Mouse (Mus musculus): Measurements from ENCODE around the gene Myh1.

The Myh1 gene

GRCm38 (mm10) chr11:67199752-67200151, at the start of gene Myh1:
Myh1 (plus strand) TSS chr11:67200052.
- no peak for DNase-seq (ENCODE audit: extremely low spot score)

- no peak for DNase-seq (ENCODE audit: extremely low spot score)
Observed at GRCm38 (mm10) chr11:67150237-67150636, 49.6 kb upstream of the Myh1 start.

- no peak for DNase-seq (ENCODE audit: extremely low spot score)
Observed at GRCm38 (mm10) chr11:67151159-67151558, 48.7 kb upstream of the Myh1 start.

- no peak for DNase-seq (ENCODE audit: extremely low spot score)
Observed at GRCm38 (mm10) chr11:67151651-67152630, 47.9 kb upstream of the Myh1 start.

- DNase-seq (ENCODE audit: extremely low spot score) = no peak
Observed at GRCm38 (mm10) chr11:67153123-67153522, 46.7 kb upstream of the Myh1 start.

- no peak for DNase-seq (ENCODE audit: extremely low spot score)
Observed at GRCm38 (mm10) chr11:67153843-67154242, 46.0 kb upstream of the Myh1 start.

- DNase-seq (ENCODE audit: extremely low spot score) = no peak
Observed at GRCm38 (mm10) chr11:67155650-67156049, 44.2 kb upstream of the Myh1 start.

- DNase-seq (ENCODE audit: extremely low spot score) = no peak
Observed at GRCm38 (mm10) chr11:67160131-67160530, 39.7 kb upstream of the Myh1 start.

GRCm38 (mm10) chr11:67163701-67164100, 36.2 kb upstream of the Myh1 start:
- no peak for DNase-seq (ENCODE audit: extremely low spot score)

- no peak for DNase-seq (ENCODE audit: extremely low spot score)
Observed at GRCm38 (mm10) chr11:67164851-67165250, 35.0 kb upstream of the Myh1 start.

GRCm38 (mm10) chr11:67169301-67169700, 30.6 kb upstream of the Myh1 start:
- no peak for DNase-seq (ENCODE audit: extremely low spot score)

- no peak for DNase-seq (ENCODE audit: extremely low spot score)
Observed at GRCm38 (mm10) chr11:67170727-67171126, 29.1 kb upstream of the Myh1 start, which contains the start of gene Myh2. Myh2 (plus strand) TSS chr11:67171027.

GRCm38 (mm10) chr11:67172439-67172838, 27.4 kb upstream of the Myh1 start:
- DNase-seq (ENCODE audit: extremely low spot score) = no peak

GRCm38 (mm10) chr11:67176376-67176775, 23.5 kb upstream of the Myh1 start:
- no peak for DNase-seq (ENCODE audit: extremely low spot score)

GRCm38 (mm10) chr11:67190316-67190715, 9.5 kb upstream of the Myh1 start:
- no peak for DNase-seq (ENCODE audit: extremely low spot score)

- no peak for DNase-seq (ENCODE audit: extremely low spot score)
Observed at GRCm38 (mm10) chr11:67190814-67191213, 9.0 kb upstream of the Myh1 start.

GRCm38 (mm10) chr11:67191496-67191895, 8.4 kb upstream of the Myh1 start:
- no peak for DNase-seq (ENCODE audit: extremely low spot score)

- no peak for DNase-seq (ENCODE audit: extremely low spot score)
Observed at GRCm38 (mm10) chr11:67199321-67199720, 531 bp upstream of the Myh1 start.

GRCm38 (mm10) chr11:67204766-67205165, 4.9 kb downstream of the Myh1 start:
- DNase-seq (ENCODE audit: extremely low spot score) = no peak

GRCm38 (mm10) chr11:67221803-67222202, 22.0 kb downstream of the Myh1 start:
- DNase-seq (ENCODE audit: extremely low spot score) = no peak

- DNase-seq (ENCODE audit: extremely low spot score) = no peak
Observed at GRCm38 (mm10) chr11:67224466-67224865, 24.6 kb downstream of the Myh1 start.

GRCm38 (mm10) chr11:67228731-67229130, 28.9 kb downstream of the Myh1 start:
- no peak for DNase-seq (ENCODE audit: extremely low spot score)

GRCm38 (mm10) chr11:67229166-67229565, 29.3 kb downstream of the Myh1 start:
- DNase-seq (ENCODE audit: extremely low spot score) = no peak
